Mouse (Mus musculus) retina, embryonic 14.5 days (tissue): Measurements from ENCODE around the gene Arid1b.

Experiments used
- DNase-seq: peaks from one replicate; pipeline ENCODE4 v3.0.0-alpha.2; 2015; ENCODE audit warnings: low spot score

Gene Arid1b

DNA sequence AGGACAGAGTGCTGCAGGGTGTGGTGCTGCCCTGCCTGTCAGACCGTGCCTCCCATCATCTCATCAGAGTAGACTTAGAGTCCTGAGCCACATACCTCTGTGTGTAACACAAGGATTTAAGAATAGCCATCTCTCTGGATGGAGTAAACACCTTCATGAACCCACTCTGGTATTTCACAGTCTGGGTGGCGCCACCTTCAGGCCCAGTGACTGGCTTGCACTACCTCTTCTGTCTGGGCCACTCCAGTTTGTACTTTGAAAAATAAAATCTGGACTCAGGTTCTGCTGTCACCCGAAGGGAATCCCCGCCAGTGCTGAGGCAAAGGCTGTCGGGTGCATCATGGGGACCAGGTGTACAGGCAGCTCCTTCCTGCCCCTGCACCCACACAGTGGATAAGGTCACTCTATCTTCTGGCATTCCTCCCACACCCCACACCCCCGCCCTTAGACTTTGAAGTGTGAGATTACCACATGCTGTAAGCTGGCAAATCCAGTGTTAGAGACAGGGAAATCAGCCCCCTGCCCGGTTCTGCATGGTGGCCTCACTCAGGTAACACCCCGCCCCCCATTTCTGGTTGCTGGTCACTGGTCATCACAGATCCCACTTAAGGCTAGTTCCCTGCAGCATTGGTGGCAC lies 327.6 kb downstream of the Arid1b start:
- no peak for DNase-seq

DNA sequence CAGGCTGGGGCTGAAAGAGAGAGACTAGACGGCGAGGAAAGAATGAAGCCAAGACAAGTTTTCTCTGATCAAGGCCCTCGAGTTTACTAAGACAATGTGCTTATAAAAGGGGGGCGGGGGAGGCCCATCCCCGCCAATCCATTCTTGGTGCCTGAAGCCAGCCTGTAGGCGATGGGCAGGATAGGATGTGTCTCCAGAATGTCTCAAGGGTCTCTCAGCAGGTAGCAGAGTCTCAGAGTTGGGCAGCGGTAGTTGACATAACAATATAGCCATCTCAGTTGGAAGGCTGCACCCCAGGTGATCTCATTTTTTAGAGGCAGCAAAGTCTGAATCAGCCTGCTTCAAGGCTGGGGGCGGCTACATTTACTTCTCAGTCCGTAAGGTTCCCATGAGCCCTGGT lies 328.5 kb downstream of the Arid1b start:
- DNase-seq: no peak

- DNase-seq: no peak
Measured at GRCm38 (mm10) chr17:5323746-5324145, 329.6 kb downstream of the Arid1b start.

GRCm38 (mm10) chr17:5324236-5324876 lies 330.2 kb downstream of the Arid1b start:
- peak; percentile 58 for DNase-seq

GRCm38 (mm10) chr17:5326689-5327088 lies 332.6 kb downstream of the Arid1b start:
- no peak for DNase-seq

- DNase-seq: no peak
Measured at GRCm38 (mm10) chr17:5327480-5328180, 333.5 kb downstream of the Arid1b start.

DNA sequence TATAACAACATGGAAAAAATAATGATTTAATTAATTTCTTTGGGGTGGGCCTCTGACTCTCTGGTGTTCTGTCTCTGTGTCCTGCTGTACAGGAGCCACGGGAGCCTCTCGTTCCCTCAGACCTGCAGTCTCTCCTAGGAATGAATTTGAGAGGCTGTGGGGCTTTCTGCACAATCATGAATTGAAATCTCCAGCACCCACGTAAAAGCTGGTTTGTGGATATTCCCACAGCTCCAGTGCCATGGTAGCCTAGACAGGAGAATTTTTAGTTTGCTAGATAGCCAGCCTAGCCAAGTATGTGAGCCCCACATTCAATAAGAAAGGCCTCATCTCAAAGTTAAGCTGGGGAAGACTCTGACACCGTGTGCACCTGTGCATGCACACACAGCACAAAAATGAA lies 335.3 kb downstream of the Arid1b start:
- DNase-seq: no peak

DNA sequence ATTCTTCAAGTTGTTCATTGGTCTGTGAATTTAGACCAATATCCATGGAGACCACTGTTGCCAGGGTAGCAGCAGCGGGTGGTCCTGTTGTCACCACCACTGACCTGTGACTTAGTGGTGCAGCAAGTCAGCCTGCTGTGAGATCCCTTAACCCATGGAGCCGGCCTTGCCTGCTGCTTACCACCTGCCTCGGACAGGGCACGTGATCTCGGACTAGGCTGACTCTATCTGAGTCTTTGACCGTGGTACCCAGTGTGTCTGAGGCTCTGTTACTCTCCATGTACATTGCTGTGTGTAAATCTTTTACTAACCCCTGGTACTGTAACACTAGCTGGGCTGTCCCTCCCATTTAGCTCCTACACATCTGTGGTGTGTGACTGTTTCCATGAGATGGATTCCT lies 335.9 kb downstream of the Arid1b start:
- no peak for DNase-seq

- DNase-seq: no peak
Measured at GRCm38 (mm10) chr17:5330644-5331043, 336.5 kb downstream of the Arid1b start.

DNA sequence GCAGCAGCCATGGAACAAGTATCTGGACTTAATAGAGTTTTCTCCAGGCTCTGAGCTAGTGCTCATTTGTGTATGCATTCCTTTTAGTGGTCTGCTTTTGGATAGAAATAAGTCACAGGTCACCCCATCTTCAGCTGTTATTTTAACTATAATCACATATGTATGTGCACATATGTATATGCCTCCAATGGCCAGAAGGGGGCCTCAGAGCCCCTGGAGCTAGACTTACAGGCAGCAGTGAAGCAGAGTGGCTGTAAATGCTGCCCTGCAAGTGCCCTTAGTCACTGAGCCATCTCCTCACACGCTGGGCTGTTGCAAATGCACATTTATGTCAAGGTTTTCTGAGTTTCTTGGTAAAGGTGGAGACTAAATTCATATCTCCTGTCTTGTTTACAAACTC lies 337.3 kb downstream of the Arid1b start:
- DNase-seq: peak; percentile 53

DNA sequence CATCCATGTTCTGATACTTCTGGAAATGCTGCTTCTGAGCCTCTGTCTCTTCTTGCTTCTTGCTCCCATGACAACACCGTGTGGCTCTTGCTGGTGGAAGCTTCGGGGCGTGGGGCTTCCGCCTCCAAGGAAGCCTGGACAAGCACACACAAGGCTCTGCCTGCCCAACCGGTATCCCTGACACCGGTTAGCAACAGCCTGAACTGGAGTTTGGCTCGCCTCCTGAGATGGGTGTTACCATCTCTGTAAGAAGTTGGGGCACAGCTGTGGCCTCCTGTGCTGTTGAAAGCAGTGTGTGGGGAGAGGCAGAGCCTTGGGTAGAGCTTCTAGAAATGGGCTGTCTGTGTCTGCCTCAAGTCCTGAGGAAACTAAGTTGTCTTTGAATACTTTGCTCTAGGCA lies 340.4 kb downstream of the Arid1b start:
- no peak for DNase-seq

- DNase-seq: no peak
Measured at GRCm38 (mm10) chr17:5344426-5344825, 350.3 kb downstream of the Arid1b start.

- no peak for DNase-seq
Measured at GRCm38 (mm10) chr17:5345810-5346209, 351.7 kb downstream of the Arid1b start.

DNA sequence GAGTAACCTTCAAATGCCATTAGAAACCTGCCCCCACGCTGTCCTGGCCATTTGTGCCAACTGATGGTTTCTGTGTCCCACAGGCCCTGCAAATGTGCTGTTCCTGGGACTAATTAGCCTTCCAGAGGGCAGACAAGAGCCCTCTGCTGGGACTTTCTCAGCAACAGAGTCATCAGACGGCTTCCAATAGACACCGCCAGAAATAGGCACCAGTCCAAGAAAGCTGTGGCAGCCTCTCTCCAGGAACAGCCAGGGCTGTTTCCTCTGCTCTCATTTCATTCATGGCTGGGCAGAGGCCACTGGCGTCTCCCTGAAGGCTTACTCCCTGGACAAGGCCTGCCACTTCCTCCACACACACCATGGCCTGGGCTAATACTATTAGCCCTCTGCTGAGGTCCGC lies 358.8 kb downstream of the Arid1b start:
- DNase-seq: no peak

DNA sequence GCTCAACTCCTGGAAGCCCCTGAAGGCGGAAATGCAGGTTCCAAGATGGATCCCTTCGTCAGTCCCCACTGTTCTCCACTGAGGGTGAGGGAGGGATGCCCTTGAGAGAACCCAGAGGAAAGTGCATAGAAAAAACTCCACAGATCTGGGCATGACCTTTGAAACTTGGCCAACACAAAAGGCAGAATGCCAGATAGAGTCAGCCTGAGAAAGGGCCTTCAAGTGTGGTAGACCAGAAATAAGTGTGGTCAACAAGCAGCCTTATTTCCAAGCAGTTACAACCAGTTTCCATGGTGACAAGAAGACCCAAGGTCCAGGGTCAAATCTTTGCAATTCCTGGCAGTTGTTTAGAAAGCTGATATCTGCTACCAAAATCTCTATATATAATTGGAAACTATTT lies 366.6 kb downstream of the Arid1b start:
- DNase-seq: no peak

DNA sequence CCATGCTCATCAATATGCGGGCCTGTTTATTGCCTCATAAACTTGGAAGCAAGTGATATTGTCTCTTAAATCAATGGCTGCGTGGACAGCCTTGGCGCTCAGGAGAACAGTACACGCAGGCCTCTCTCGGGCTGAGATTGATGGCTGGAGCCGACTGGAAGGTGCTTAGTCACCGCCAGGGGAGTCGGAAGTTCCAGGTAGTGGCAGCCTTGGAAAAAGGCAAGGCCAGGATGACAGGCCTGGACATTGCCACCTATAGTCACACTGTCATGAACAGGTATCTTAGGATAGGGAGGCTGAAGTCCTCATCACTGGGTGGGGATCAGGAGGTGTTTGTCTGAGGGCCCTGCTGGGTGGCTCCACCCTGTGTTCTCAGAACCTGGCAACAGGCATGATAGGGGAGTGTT lies 371.9 kb downstream of the Arid1b start:
- DNase-seq: no peak

GRCm38 (mm10) chr17:5371032-5371431 lies 376.9 kb downstream of the Arid1b start:
- DNase-seq: no peak

GRCm38 (mm10) chr17:5371521-5371920 lies 377.4 kb downstream of the Arid1b start:
- no peak for DNase-seq

DNA sequence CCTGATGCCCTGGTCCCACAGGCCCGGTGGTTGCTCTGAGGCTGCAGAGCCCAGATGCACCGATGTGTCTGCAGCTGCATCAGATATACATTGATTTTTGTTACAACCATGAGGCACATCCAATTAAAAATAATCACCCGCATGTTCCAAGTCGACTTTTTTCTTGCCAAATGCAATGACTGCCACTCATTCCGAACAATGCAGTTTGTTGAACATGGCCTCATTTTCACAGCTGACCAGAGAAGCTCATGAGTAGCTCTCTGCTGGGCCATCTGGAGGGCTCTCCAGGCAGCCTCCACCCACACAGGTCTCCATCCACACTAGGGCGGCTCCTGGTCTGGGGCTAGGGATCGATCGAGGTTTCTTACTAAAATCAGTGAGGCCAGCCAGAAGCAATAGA lies 378.8 kb downstream of the Arid1b start:
- DNase-seq: peak; percentile 55

- DNase-seq: no peak
Measured at GRCm38 (mm10) chr17:5377151-5377929, 383.2 kb downstream of the Arid1b start.

DNA sequence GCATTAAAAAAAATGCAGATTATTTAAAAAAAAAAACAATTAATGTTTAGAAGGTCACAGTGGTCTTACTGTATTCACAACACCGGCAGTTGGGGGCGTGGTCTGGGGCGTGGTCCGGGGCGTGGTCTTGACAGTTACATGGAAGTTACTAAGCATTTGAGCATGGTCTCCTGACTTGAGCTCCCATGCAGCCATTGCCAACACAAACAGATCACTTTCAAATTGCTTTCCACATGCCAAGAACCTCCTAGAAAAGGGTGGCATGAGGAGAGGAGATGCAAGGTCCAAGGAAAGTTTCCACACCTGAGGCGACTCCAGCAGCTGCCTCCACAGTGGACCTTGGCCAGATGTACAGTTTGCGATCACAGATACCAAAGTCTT lies 383.8 kb downstream of the Arid1b start:
- DNase-seq: peak; percentile 32

DNA sequence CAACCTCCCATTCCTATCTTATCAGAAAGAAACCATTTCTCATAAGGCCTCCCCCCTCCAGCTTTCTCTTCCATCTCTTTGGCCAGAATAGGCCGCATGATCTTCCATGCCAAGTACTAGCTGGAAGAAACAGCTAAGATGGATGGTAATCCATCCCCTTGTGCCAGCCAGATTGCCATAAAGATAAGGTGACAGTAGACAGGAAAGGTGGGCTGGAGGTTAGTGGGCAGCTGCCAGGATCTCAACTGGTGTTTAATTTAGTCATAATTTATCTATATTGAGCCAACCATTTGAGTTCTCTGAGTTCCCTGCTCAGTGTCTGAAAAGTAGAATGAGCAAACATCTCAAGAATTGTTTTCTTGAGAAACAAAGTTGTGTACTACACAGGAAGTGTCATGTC lies 391.6 kb downstream of the Arid1b start:
- no peak for DNase-seq
